In genomic region chr13:43173262-43173661, GRCm38 (mm10) we compare ENCODE assay signal across 8 mouse cellular contexts. TPM values are rescaled to one million over a fixed set of nuclear protein-coding genes. Genes with fewer than 3 reads are reported as not detected.
DNase-seq lines count a peak whose midpoint lies in the region; TF ChIP-seq lines count a peak whose summit lies in the region.

No protein-coding gene starts in this region.

- no peaks in the 10 kb centered on the region for H3K79me2 ChIP-seq in C2C12 (ENCODE audit: control insufficient read depth, insufficient read depth)
- H3K79me2 ChIP-seq in heart, adult 2 months (replicated peaks; ENCODE audit: control insufficient read depth, insufficient read depth, low read length), result no peaks in the 10 kb centered on the region

- 0 out of 2 replicates have a peak, but pooled peaks cover 2% of the 10 kb centered on the region for H3K4me1 ChIP-seq in heart, adult 2 months (ENCODE audit: control insufficient read depth, insufficient read depth, low read length)
- no peaks in the 10 kb centered on the region for H3K4me1 ChIP-seq in lung, adult 2 months (ENCODE audit: control insufficient read depth, insufficient read depth, low read length)

- 14% methylated on average over 9 of the region's 9 CpGs for WGBS in heart, adult 2 months
- 13% methylated on average over 9 of the region's 9 CpGs for WGBS in lung, adult 2 months

- no peaks in the 10 kb centered on the region for H3K27me3 ChIP-seq in C2C12 (ENCODE audit: control insufficient read depth, insufficient read depth, insufficient read length)
- H3K27me3 ChIP-seq in heart, adult 2 months (ENCODE audit: control insufficient read depth, insufficient read depth, low read length), result no peaks in the 10 kb centered on the region

- no peaks in the 10 kb centered on the region for H3K79me3 ChIP-seq in C2C12 (ENCODE audit: low read depth)

- no peaks in the 10 kb centered on the region for H3K36me3 ChIP-seq in C2C12 (ENCODE audit: control insufficient read depth, insufficient read depth)
- no peaks in the 10 kb centered on the region for H3K36me3 ChIP-seq in heart, adult 2 months (ENCODE audit: control insufficient read depth, insufficient read depth, low read length)

- DNase-seq in WW6 (ENCODE audit: low read depth, low spot score), result peak; percentile 48
- DNase-seq in cerebellum, postnatal 4 days (ENCODE audit: low spot score in 2 of 2), result peak; percentile 53 to 76
- DNase-seq in heart, adult 2 months, result peak; percentile 75 to 80
- peak; percentile 86 for DNase-seq in layer of hippocampus, adult 11-12 months (ENCODE audit: low spot score)
- DNase-seq in lung, adult 2 months, result peak; percentile 73
- DNase-seq in retina, postnatal 1 day, result peak; percentile 82
- peak; percentile 82 for DNase-seq in thymus, postnatal 4 days

- H3K9ac ChIP-seq in heart, adult 2 months (ENCODE audit: low read depth, low read length), result no peak overlapping the region

- no peak for TF ChIP-seq POLR2A in heart, adult 2 months (IDR thresholded peaks at IDR 0.05; ENCODE audit: insufficient read depth, low read depth, low read length)
- TF ChIP-seq POLR2A in lung, adult 2 months (IDR thresholded peaks at IDR 0.05; ENCODE audit: borderline replicate concordance, extremely low read depth, low read depth, low read length), result no peak

- no peak overlapping the region for H3K27ac ChIP-seq in heart, adult 2 months

- TF ChIP-seq EP300 in heart, adult 2 months (IDR thresholded peaks at IDR 0.05; ENCODE audit: insufficient read depth, low read depth, low read length), result 0 out of 2 replicates have a peak, but pooled peaks have one; percentile 34

- H3K4me3 ChIP-seq in C2C12 (ENCODE audit: insufficient read depth, poor library complexity, severe bottlenecking), result no peak overlapping the region
- H3K4me3 ChIP-seq in heart, adult 2 months, result no peak overlapping the region
- H3K4me3 ChIP-seq in lung, adult 2 months (replicated peaks; ENCODE audit: extremely low read depth, low read depth, low read length), result no peak overlapping the region

- intact Hi-C loops in heart, adult 2 months (cut with DNase I), result loop anchor here (5.0 kb wide), 2 partner anchors 309 to 389 kb away; partner anchors contain the start of genes Mcur1 and Ranbp9

- H3ac ChIP-seq in C2C12 (ENCODE audit: control insufficient read depth, insufficient read length, low read depth), result no peak overlapping the region

- TF ChIP-seq CTCF in C2C12 (IDR thresholded peaks at IDR 0.05; ENCODE audit: control insufficient read depth, insufficient read depth, insufficient read length), result peak; percentile 1
- TF ChIP-seq CTCF in heart, adult 2 months (IDR thresholded peaks at IDR 0.05), result peak; percentile 95
- TF ChIP-seq CTCF in lung, adult 2 months (IDR thresholded peaks at IDR 0.05; ENCODE audit: insufficient read depth, low read length), result peak; percentile 66

TF ChIP-seq in C2C12, 6 proteins besides CTCF, POLR2A, EP300 and RAD21:
- TF ChIP-seq MYOG (IDR thresholded peaks at IDR 0.05; ENCODE audit: control insufficient read depth, extremely low read depth, insufficient read length) (no peak), MYOD1 (IDR thresholded peaks at IDR 0.05; ENCODE audit: control insufficient read depth, insufficient read length, low read depth) (no peak), MAX (IDR thresholded peaks at IDR 0.05) (no peak), USF1 (IDR thresholded peaks at IDR 0.05; ENCODE audit: low read depth) (no peak), CEBPB (IDR thresholded peaks at IDR 0.05; ENCODE audit: low read depth) (no peak), FOSL1 (IDR thresholded peaks at IDR 0.05; ENCODE audit: insufficient read depth, low read length, poor library complexity, severe bottlenecking) (no peak)
TF ChIP-seq in C2C12: peak in this region for 0.

RNA-seq across cellular contexts. Expression of gene Tbc1d7, which starts 2.0 kb away (rescaled TPM):
- 15.9 TPM for polyA plus RNA-seq in C2C12 (2012; fragmentation: generic; extraction: Trizol)
- total RNA-seq in heart, adult 2 months (2021), result 10 to 100 TPM; 28.5 to 28.8 TPM
- polyA plus RNA-seq in heart, adult 2 months (2012; rRNA removed), result 33.4 and 34.1 TPM in 2 replicates
- polyA plus RNA-seq in lung, adult 2 months (2012; rRNA removed), result 8.1 and 16.5 TPM in 2 replicates

Comparison
In these comparisons a context has a peak if more than half of its experiments do, and no peak if none do; other contexts are left out.
1. CTCF ChIP-seq: peak in every context shown above with its lines; median percentile 95 in heart, adult 2 months; 66 in lung, adult 2 months; 1 in C2C12.